Mouse (Mus musculus) MN1 (cell line): ENCODE results near the gene Nol9.
A peak's percentile ranks its signal among the peaks of the same experiment; 100 is the strongest.

Experiments used
- DNase-seq: peaks from one replicate; pipeline ENCODE4 v3.0.0-alpha.2; 2016; ENCODE audit warnings: low spot score

Nol9 gene

GRCm38 (mm10) chr4:152038985-152039830, at the start of gene Nol9:
Gene Nol9 (plus strand): TSS chr4:152039321.
- DNase-seq = peak; percentile 94

- DNase-seq = no peak
Measured at GRCm38 (mm10) chr4:151992091-151992490, 47.0 kb upstream of the Nol9 start.

- DNase-seq = no peak
Measured at GRCm38 (mm10) chr4:151993035-151993434, 46.1 kb upstream of the Nol9 start.

GRCm38 (mm10) chr4:151994228-151995171, 44.6 kb upstream of the Nol9 start:
- DNase-seq = no peak

- no peak for DNase-seq
Measured at GRCm38 (mm10) chr4:151995371-151996172, 43.5 kb upstream of the Nol9 start.

- DNase-seq = peak; percentile 100
Measured at GRCm38 (mm10) chr4:151996173-151996950, 42.8 kb upstream of the Nol9 start, which contains the start of gene Phf13. Gene Phf13 (minus strand): TSS chr4:151996258.

- DNase-seq = no peak
Measured at GRCm38 (mm10) chr4:151996951-151997222, 42.2 kb upstream of the Nol9 start.

- DNase-seq = no peak
Measured at GRCm38 (mm10) chr4:151997701-151998100, 41.4 kb upstream of the Nol9 start.

- DNase-seq = no peak
Measured at GRCm38 (mm10) chr4:151999481-151999880, 39.6 kb upstream of the Nol9 start.

GRCm38 (mm10) chr4:152000906-152001305, 38.2 kb upstream of the Nol9 start:
- peak; percentile 47 for DNase-seq

- DNase-seq = no peak
Measured at GRCm38 (mm10) chr4:152001335-152001734, 37.8 kb upstream of the Nol9 start.

GRCm38 (mm10) chr4:152002063-152002462, 37.1 kb upstream of the Nol9 start:
- DNase-seq = no peak

GRCm38 (mm10) chr4:152006137-152006536, 33.0 kb upstream of the Nol9 start:
- DNase-seq = no peak

- DNase-seq = no peak
Measured at GRCm38 (mm10) chr4:152006812-152007211, 32.3 kb upstream of the Nol9 start.

- peak; percentile 62 for DNase-seq
Measured at GRCm38 (mm10) chr4:152007481-152008147, 31.5 kb upstream of the Nol9 start.

- DNase-seq = no peak
Measured at GRCm38 (mm10) chr4:152008148-152008500, 31.0 kb upstream of the Nol9 start.

GRCm38 (mm10) chr4:152008622-152009075, 30.5 kb upstream of the Nol9 start, which contains the start of gene Klhl21:
Gene Klhl21 (plus strand): TSS chr4:152008803.
- peak; percentile 94 for DNase-seq

- peak; percentile 66 for DNase-seq
Measured at GRCm38 (mm10) chr4:152009076-152010051, 29.8 kb upstream of the Nol9 start.

- peak; percentile 50 for DNase-seq
Measured at GRCm38 (mm10) chr4:152010091-152010706, 28.9 kb upstream of the Nol9 start.
